Mouse (Mus musculus): ENCODE measurements around the gene F3. TPM values are rescaled to one million over a fixed set of nuclear protein-coding genes. Genes with fewer than 3 reads are reported as not detected.
"Not testable (repeated sequence)": the region's sequence is repeated elsewhere in the genome, so short reads cannot be mapped to it uniquely, and the experiment has no call there.

The F3 gene
- polyA plus RNA-seq, 1 experiment from 2014 or later, result 7.3 TPM

GRCm38 (mm10) chr3:121724553-121724952 is 1.2 kb downstream of the F3 start:
- 40% methylated on average over 12 of the region's 12 CpGs for WGBS
- peaks cover under 1% of the 10 kb centered on the region; the same call in 1 of the 2 replicates for H3K36me3 ChIP-seq (replicated peaks)
- no peak for ATAC-seq (ENCODE audit: low FRiP score)
- no peak overlapping the region for H3K27ac ChIP-seq
- H3K4me1 ChIP-seq, result peaks cover 34% of the 10 kb centered on the region
- H3K27me3 ChIP-seq, result peaks cover 20% of the 10 kb centered on the region; the same call in 1 of the 2 replicates
- peak overlapping the region; percentile 61 for H3K4me3 ChIP-seq (replicated peaks)
- H3K4me2 ChIP-seq, result peak overlapping the region; percentile 86
- no peak overlapping the region; the same call in 1 of the 2 replicates for H3K9ac ChIP-seq
- no peaks in the 10 kb centered on the region for H3K9me3 ChIP-seq

DNA sequence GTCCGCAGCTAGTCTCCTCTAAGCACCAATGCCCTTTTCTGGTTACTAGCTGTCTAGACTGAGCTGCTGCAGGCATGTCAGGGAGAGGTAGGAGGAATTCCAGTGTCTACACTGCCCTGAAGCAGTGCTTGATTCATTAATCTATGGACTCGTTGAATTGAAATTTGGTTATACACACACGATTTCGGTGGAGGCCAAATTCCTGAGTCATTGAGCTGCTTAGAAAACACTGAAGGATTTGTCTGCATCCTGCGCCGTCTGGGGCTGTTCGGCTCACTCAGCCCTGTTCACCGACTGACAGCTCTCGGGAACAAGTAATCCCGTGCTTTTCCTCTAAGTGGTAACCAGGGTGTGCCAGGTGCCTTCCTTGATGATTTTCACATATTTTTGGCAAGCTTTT is 2.3 kb downstream of the F3 start:
- ATAC-seq (ENCODE audit: low FRiP score), result no peak
- peaks cover 39% of the 10 kb centered on the region for H3K4me1 ChIP-seq
- no peak overlapping the region for H3K4me3 ChIP-seq (replicated peaks)
- H3K9me3 ChIP-seq, result no peaks in the 10 kb centered on the region
- no peak overlapping the region for H3K4me2 ChIP-seq
- 75% methylated on average over 10 of the region's 10 CpGs for WGBS
- peaks cover 20% of the 10 kb centered on the region; the same call in 1 of the 2 replicates for H3K27me3 ChIP-seq
- no peak overlapping the region for H3K9ac ChIP-seq
- H3K27ac ChIP-seq, result no peak overlapping the region
- peaks cover 4% of the 10 kb centered on the region; the same call in 1 of the 2 replicates for H3K36me3 ChIP-seq (replicated peaks)

- Histone ChIP-seq H3K4me2 (no peak overlapping the region), H3K4me3 (replicated peaks) (no peak overlapping the region), H3K27ac (no peak overlapping the region), H3K27me3 (peaks cover 5% of the 10 kb centered on the region; the same call in 1 of the 2 replicates), H3K4me1 (peaks cover 9% of the 10 kb centered on the region), H3K36me3 (replicated peaks) (peaks cover 26% of the 10 kb centered on the region), H3K9ac (no peak overlapping the region), H3K9me3 (no peaks in the 10 kb centered on the region)
- 84% methylated on average over 4 of the region's 4 CpGs for WGBS
- no peak for ATAC-seq (ENCODE audit: low FRiP score)
These were observed 6.3 kb downstream of the F3 start for GRCm38 (mm10) chr3:121729678-121730077.

GRCm38 (mm10) chr3:121735542-121735941 is 12.2 kb downstream of the F3 start:
- Histone ChIP-seq H3K4me2 (no peak overlapping the region), H3K4me3 (replicated peaks) (no peak overlapping the region), H3K27me3 (no peaks in the 10 kb centered on the region), H3K4me1 (peaks cover 6% of the 10 kb centered on the region), H3K36me3 (replicated peaks) (peaks cover 22% of the 10 kb centered on the region), H3K27ac (0 out of 2 replicates have a peak overlapping the region, but pooled peaks have one; percentile 63), H3K9ac (no peak overlapping the region), H3K9me3 (no peaks in the 10 kb centered on the region)
- 77% methylated on average over 7 of the region's 7 CpGs for WGBS
- no peak for ATAC-seq (ENCODE audit: low FRiP score)

- H3K4me3 ChIP-seq (replicated peaks), result no peak overlapping the region
- 33% methylated on average over 18 of the region's 18 CpGs for WGBS
- no peaks in the 10 kb centered on the region for H3K9me3 ChIP-seq
- H3K27me3 ChIP-seq, result no peaks in the 10 kb centered on the region
- H3K9ac ChIP-seq, result no peak overlapping the region
- no peak overlapping the region for H3K4me2 ChIP-seq
- H3K4me1 ChIP-seq, result peaks cover 6% of the 10 kb centered on the region
- peak; percentile 88 for ATAC-seq (ENCODE audit: low FRiP score)
- peaks cover 22% of the 10 kb centered on the region for H3K36me3 ChIP-seq (replicated peaks)
- 0 out of 2 replicates have a peak overlapping the region, but pooled peaks have one; percentile 63 for H3K27ac ChIP-seq
These were observed 12.8 kb downstream of the F3 start for GRCm38 (mm10) chr3:121736025-121736744.

DNA sequence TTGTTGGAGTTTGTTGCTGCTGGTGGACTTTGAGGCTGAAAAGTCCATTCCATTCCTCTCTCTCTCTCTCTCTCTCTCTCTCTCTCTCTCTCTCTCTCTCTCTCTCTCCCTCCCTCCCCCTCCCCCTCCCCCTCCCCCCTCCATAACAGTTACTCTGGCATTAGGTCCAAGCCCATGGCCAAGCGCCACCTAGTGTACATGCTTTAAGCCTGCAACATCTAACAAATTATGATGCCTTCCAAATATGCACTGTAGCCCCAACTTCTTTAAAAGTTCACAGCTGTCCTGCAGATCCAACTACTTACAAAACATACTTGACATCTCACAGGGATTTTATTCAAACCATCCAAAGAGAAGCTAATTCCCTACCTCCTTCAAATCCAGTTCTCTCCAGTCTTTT is 14.1 kb downstream of the F3 start:
- H3K9ac ChIP-seq, result no peak overlapping the region
- no peaks in the 10 kb centered on the region for H3K9me3 ChIP-seq
- H3K27ac ChIP-seq, result no peak overlapping the region
- no peaks in the 10 kb centered on the region for H3K27me3 ChIP-seq
- H3K4me2 ChIP-seq, result no peak overlapping the region
- H3K4me1 ChIP-seq, result peaks cover 6% of the 10 kb centered on the region
- ATAC-seq (ENCODE audit: low FRiP score), result no peak
- peaks cover 16% of the 10 kb centered on the region for H3K36me3 ChIP-seq (replicated peaks)
- WGBS, result 31% methylated on average over 1 of the region's 1 CpGs
- no peak overlapping the region for H3K4me3 ChIP-seq (replicated peaks)

GRCm38 (mm10) chr3:121737901-121738300 is 14.6 kb downstream of the F3 start:
- Histone ChIP-seq H3K27me3 (no peaks in the 10 kb centered on the region), H3K4me3 (replicated peaks) (no peak overlapping the region), H3K4me2 (no peak overlapping the region), H3K36me3 (replicated peaks) (peaks cover 13% of the 10 kb centered on the region), H3K9ac (no peak overlapping the region), H3K4me1 (peaks cover 6% of the 10 kb centered on the region), H3K27ac (no peak overlapping the region), H3K9me3 (no peaks in the 10 kb centered on the region)
- no peak for ATAC-seq (ENCODE audit: low FRiP score)
- WGBS, result 76% methylated on average over 2 of the region's 2 CpGs

DNA sequence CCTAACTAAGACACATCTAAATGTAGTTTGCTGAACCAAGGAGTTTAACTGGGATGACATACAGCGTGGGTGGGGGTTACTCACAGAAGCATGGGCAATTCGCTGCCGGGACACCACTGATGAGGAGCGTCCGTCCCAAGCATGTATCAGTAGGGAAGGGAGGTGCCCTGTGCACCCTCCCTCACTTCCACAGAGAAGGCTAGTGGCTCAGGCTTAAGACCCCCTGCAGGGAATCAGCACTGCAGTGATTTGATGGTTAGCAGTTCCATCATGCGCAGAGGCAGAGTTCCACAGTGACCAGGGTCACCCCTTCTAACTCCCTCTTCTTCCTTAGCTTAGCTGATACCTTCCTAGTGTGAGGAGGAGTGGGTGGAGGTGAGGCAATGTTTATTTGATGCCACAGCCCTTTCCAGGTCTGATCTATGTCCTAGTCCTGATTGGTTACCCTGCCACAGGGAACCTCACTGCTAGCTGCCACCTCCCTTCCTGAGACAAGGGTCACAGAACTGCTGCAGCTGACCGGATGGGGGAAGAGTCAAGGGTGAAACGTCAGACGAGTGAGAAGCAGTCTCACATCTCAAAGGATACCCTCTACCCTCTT is 15.5 kb downstream of the F3 start:
- Histone ChIP-seq H3K27ac (no peak overlapping the region), H3K4me3 (replicated peaks) (no peak overlapping the region), H3K4me2 (no peak overlapping the region), H3K36me3 (replicated peaks) (peaks cover 7% of the 10 kb centered on the region), H3K4me1 (peaks cover 6% of the 10 kb centered on the region), H3K9me3 (no peaks in the 10 kb centered on the region), H3K27me3 (no peaks in the 10 kb centered on the region), H3K9ac (no peak overlapping the region)
- 84% methylated on average over 9 of the region's 9 CpGs for WGBS
- ATAC-seq (ENCODE audit: low FRiP score), result no peak

DNA sequence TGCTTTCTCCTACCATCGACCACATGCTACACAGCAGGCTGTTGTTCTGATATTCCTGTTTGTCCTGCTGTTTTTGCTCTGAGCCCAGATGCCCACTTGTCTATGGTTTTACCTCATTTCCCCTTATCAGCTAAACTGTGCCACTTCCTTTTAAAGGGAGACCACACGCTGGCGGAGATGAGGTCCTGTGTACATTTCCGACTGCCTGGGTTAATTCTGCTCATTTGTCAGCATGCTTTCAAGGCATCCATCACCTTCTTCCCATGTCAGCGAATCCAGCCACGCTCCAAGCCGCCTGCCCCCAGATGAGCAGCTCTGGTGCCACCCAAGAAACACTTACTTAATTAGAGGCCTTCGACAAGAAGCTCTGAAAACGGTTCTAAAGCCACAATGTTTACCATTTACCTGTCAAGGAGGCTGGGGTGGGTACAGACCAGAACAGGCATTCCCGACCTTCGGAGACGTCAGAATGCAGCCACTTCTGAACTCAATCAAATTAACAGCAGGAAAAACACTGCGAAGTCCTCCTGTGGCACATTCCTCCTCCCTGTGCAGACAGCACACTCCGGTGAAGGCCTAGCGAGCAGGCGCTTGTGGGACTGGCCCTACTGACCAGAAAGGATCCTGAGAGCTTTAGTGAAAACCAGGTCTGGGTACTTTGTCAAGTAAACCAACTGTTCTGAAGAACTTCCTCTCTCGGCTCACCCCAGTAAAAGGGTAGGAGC is 16.3 kb downstream of the F3 start:
- no peaks in the 10 kb centered on the region for H3K27me3 ChIP-seq
- no peaks in the 10 kb centered on the region for H3K36me3 ChIP-seq (replicated peaks)
- ATAC-seq (ENCODE audit: low FRiP score), result no peak
- no peak overlapping the region for H3K4me2 ChIP-seq
- no peak overlapping the region for H3K27ac ChIP-seq
- peaks cover 6% of the 10 kb centered on the region for H3K4me1 ChIP-seq
- WGBS, result 81% methylated on average over 17 of the region's 17 CpGs
- no peak overlapping the region for H3K9ac ChIP-seq
- no peaks in the 10 kb centered on the region for H3K9me3 ChIP-seq
- no peak overlapping the region for H3K4me3 ChIP-seq (replicated peaks)

- H3K4me2 ChIP-seq; ATAC-seq (ENCODE audit: low FRiP score); H3K4me3 ChIP-seq (replicated peaks); H3K27ac ChIP-seq; H3K36me3 ChIP-seq (replicated peaks); H3K4me1 ChIP-seq; H3K27me3 ChIP-seq; H3K9me3 ChIP-seq; H3K9ac ChIP-seq: not testable (repeated sequence)
- 90% methylated on average over 4 of the region's 4 CpGs for WGBS
These were observed 18.0 kb downstream of the F3 start for GRCm38 (mm10) chr3:121741186-121741848.

DNA sequence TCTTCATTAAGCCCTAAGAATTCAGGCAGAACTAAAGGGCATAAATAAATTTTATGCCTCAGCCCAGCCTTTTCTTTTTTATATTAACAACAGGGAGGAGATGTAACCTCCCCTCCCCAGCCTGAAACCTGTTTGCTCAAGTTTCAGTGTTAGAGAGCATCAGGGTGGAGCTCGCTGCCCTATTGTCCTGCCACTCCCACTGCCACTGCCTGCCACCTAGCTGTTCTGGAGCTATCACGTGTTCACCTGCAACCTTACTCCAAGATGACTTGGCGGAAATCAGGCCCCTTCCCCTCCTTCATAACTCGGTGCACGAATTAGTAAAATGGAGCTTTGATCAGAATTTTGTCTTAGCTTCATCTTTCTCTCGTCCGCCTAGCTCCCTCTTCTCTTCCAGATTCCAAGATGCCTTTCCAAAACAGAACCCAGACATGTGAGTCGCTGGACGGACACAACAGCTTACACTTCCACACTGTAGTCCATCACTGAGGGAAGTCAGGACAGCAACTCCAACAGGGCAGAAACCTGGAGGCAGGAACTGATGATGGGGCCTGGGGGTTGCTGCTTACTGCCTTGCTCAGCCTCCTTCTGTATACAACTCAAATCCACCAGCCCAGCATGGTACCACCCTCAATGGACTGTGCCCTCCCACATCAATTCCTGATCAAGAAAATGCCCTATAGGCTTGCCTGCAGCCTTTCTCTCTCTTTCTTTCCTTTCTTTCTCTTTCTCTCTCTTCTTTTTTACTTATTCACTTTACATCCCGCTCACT is 31.2 kb downstream of the F3 start:
- not testable (repeated sequence) for H3K4me3 ChIP-seq (replicated peaks); H3K9me3 ChIP-seq; H3K27me3 ChIP-seq; H3K9ac ChIP-seq; H3K36me3 ChIP-seq (replicated peaks); H3K4me2 ChIP-seq
- H3K4me1 ChIP-seq, result peaks cover 10% of the 10 kb centered on the region
- peak; percentile 33; the same call in 1 of the 2 replicates for ATAC-seq (ENCODE audit: low FRiP score)
- peak overlapping the region; percentile 65 for H3K27ac ChIP-seq
- WGBS, result 85% methylated on average over 10 of the region's 10 CpGs
